Mouse (Mus musculus) spleen, adult 2 months (tissue): Measurements from ENCODE around the gene Soat2.

Experiments used
- CTCF ChIP-seq: fragments of 200-500 bp; IDR thresholded peaks from 2 replicates; pipeline ENCODE4 v1.5.1; 2011; ENCODE audit warnings: mild to moderate bottlenecking, inconsistent platforms; ENCODE audit not compliant: insufficient read depth, insufficient read length, insufficient replicate concordance; ENCODE audit errors: extremely low read depth
- POLR2A ChIP-seq: fragments of 200-500 bp; IDR thresholded peaks from 2 replicates; pipeline ENCODE4 v1.6.1; 2011; ENCODE audit warnings: low read depth, low read length, inconsistent platforms

- TF ChIP-seq POLR2A = no peak
- TF ChIP-seq CTCF = no peak
Measured at GRCm38 (mm10) chr15:102126303-102126702, 24.0 kb upstream of the Soat2 start.
